Mouse (Mus musculus) kidney, adult 2 months (tissue): ENCODE measurements around the gene Bud23.

Experiments used
- CTCF ChIP-seq: fragments of 200-500 bp; conservative IDR thresholded peaks from 2 replicates; pipeline ENCODE4 v1.5.1; 2011; ENCODE audit warnings: low read depth, mild to moderate bottlenecking, control low read depth, low read length, moderate library complexity, mixed read lengths; ENCODE audit not compliant: insufficient read depth, insufficient read length
- POLR2A ChIP-seq: fragments of 200-500 bp; IDR thresholded peaks from one replicate; pipeline ENCODE4 v1.6.1; 2011; ENCODE audit warnings: low read depth, low read length, control low read depth

DNA sequence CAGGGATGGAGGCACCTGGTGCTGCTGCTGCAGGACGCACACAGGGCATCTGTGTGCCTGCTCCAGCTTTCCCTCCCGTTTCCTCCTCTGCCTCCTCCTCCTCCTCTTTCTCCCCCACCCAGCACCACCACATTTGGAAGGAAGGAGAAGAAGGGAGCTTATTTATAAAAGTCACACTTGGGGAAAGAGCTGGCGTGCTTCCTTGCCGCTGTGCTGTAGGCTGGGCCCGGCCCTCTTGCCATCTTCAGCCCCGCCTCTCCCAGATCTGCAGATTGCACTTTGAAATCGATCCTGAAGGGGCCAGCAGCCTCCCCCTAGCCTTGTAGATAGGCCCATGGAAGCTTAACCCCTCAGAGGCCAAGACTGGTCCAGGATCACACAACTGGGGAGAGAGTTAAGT, 38.9 kb downstream of the Bud23 start:
- no peak for TF ChIP-seq CTCF
- no peak for TF ChIP-seq POLR2A
